Mouse (Mus musculus) brain, embryonic 14.5 days (tissue): ENCODE measurements around the gene Sbpl.

Experiments used
- CTCF ChIP-seq: fragments of 200-500 bp; IDR thresholded peaks from 2 replicates; pipeline ENCODE4 v1.5.1; 2012; ENCODE audit warnings: inconsistent platforms, mild to moderate bottlenecking, moderate library complexity, borderline replicate concordance; ENCODE audit not compliant: insufficient read depth, insufficient read length; ENCODE audit errors: extremely low read depth
- POLR2A ChIP-seq: fragments of 200-500 bp; IDR thresholded peaks from 2 replicates; pipeline ENCODE4 v1.6.1; 2012; ENCODE audit warnings: mild to moderate bottlenecking, inconsistent platforms, borderline replicate concordance; ENCODE audit not compliant: poor library complexity, insufficient read depth, insufficient read length, severe bottlenecking; ENCODE audit errors: extremely low read depth

DNA sequence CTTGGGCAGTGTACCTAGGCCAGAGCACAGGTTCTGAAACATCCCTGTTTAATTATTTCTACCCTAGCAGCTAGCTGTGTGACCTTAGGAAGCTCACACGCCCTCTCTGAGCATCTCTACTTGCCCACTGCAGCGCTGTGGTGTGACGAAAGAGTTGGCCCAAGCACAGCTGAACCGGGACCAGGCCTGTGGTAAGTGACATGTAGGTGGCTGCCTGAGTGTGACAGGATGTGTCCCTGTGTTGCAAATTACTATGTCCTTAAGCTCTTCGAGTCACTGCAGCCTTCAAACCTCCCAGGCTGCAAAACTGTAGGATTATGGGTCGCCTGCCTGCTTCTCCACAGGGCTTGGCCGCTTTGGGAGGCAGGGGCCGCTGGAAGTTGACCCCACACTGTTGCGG, 16.2 kb upstream of the Sbpl start:
- TF ChIP-seq POLR2A = no peak
- no peak for TF ChIP-seq CTCF
